Mouse (Mus musculus) erythroid progenitor cell, adult 5-6 weeks (primary cell): ENCODE results near the gene Muc20. TPM values are rescaled to one million over a fixed set of nuclear protein-coding genes. Genes with fewer than 3 reads are reported as not detected.

ENCODE experiments used
- ATAC-seq: replicated peaks from 2 replicates; pipeline ENCODE4 v1.8.0; 2016; ENCODE audit warnings: moderate number of reproducible peaks, mild to moderate bottlenecking, moderate TSS enrichment, inconsistent platforms; ENCODE audit not compliant: poor library complexity, low FRiP score, severe bottlenecking
- total RNA-seq, 2 experiments: library from RNA; stranded (forward) in 1 of 2; stranded (reverse) in 1 of 2; fragments of 150-400 nt in 1 of 2; fragments of 186-747, 209-891 nt in 1 of 2; gene quantifications; 2 replicates each; pipeline versions ENCODE4 v1.2.3 to v1.2.4; 2015 to 2017; ENCODE audit warnings: low replicate concordance in 2 of 2

The Muc20 gene
- total RNA-seq, 2 experiments from 2014 or later = not detected

DNA sequence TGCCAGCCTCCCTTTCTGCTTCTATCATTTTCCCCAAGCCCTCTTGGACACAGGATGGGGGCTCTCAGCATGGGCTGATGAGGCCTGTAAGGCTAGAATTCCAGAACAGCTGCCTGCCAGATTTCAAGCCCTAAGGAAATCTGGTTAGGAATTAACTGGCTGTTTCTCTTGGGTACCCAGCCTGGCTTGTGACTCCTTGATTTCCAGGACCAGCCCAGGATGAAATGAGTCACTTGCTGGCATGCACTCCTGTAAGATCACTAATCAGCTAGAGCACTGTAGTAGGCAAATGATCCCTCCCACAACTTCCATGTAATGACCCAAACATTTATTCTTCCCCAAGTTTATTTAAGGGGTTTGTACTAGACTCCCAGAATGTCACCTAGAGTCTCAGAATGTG is 69.0 kb downstream of the Muc20 start:
- ATAC-seq = no peak

Other genes with a start within 250 kb of the Muc20 start
- 2,179 and 2,513 TPM in 2 replicates for gene Tfrc, start 188.5 kb downstream of the Muc20 start, total RNA-seq (2015; ENCODE audit: low replicate concordance)
- 2,141 and 2,792 TPM in 2 replicates for gene Tfrc, start 188.5 kb downstream of the Muc20 start, total RNA-seq (2017; ENCODE audit: low replicate concordance)
- 124 and 134 TPM in 2 replicates for gene Tnk2, start 153.6 kb downstream of the Muc20 start, total RNA-seq (2015; ENCODE audit: low replicate concordance)
- 62.9 and 115 TPM in 2 replicates for gene Tnk2, start 153.6 kb downstream of the Muc20 start, total RNA-seq (2017; ENCODE audit: low replicate concordance)
- not detected in 2 replicates for gene Muc4, start 61.5 kb downstream of the Muc20 start, total RNA-seq (2015; ENCODE audit: low replicate concordance)
- gene Muc4, start 61.5 kb downstream of the Muc20 start, total RNA-seq (2017; ENCODE audit: low replicate concordance) = not detected in 2 replicates
- not detected in 2 replicates for gene Smbd1, start 13.0 kb upstream of the Muc20 start, total RNA-seq (2015; ENCODE audit: low replicate concordance)
- gene Smbd1, start 13.0 kb upstream of the Muc20 start, total RNA-seq (2017; ENCODE audit: low replicate concordance) = not detected in 2 replicates
- gene Fyttd1, start 80.1 kb upstream of the Muc20 start, total RNA-seq (2015; ENCODE audit: low replicate concordance) = 5.8 and 11.3 TPM in 2 replicates
- gene Fyttd1, start 80.1 kb upstream of the Muc20 start, total RNA-seq (2017; ENCODE audit: low replicate concordance) = 7.4 and 19.7 TPM in 2 replicates
- 6.5 and 13.0 TPM in 2 replicates for gene Rubcn, start 80.3 kb upstream of the Muc20 start, total RNA-seq (2015; ENCODE audit: low replicate concordance)
- 6.0 and 7.9 TPM in 2 replicates for gene Rubcn, start 80.3 kb upstream of the Muc20 start, total RNA-seq (2017; ENCODE audit: low replicate concordance)
- gene Lrch3, start 116.7 kb upstream of the Muc20 start, total RNA-seq (2015; ENCODE audit: low replicate concordance) = 12.6 and 17.6 TPM in 2 replicates
- 19.9 and 22.3 TPM in 2 replicates for gene Lrch3, start 116.7 kb upstream of the Muc20 start, total RNA-seq (2017; ENCODE audit: low replicate concordance)